Mouse (Mus musculus) kidney, adult 9 months (tissue): ENCODE measurements around the gene Bcat2.

Experiments used
- DNase-seq: peaks from one replicate; pipeline ENCODE4 v3.0.0; 2022

The Bcat2 gene

GRCm38 (mm10) chr7:45587631-45588592, 18.0 kb downstream of the Bcat2 start:
- no peak for DNase-seq

GRCm38 (mm10) chr7:45589173-45589572, 19.2 kb downstream of the Bcat2 start:
- peak; percentile 98 for DNase-seq

- no peak for DNase-seq
These were observed 19.9 kb downstream of the Bcat2 start for GRCm38 (mm10) chr7:45589898-45590297.

- DNase-seq: peak; percentile 38
These were observed 20.9 kb downstream of the Bcat2 start for GRCm38 (mm10) chr7:45590874-45591273.

GRCm38 (mm10) chr7:45591880-45592279, 21.9 kb downstream of the Bcat2 start:
- no peak for DNase-seq

GRCm38 (mm10) chr7:45593118-45593815, 23.3 kb downstream of the Bcat2 start:
- peak; percentile 81 for DNase-seq

- DNase-seq: no peak
These were observed 25.2 kb downstream of the Bcat2 start for GRCm38 (mm10) chr7:45595176-45595575.

GRCm38 (mm10) chr7:45596107-45596506, 26.2 kb downstream of the Bcat2 start:
- DNase-seq: no peak

GRCm38 (mm10) chr7:45597013-45597412, 27.1 kb downstream of the Bcat2 start:
- no peak for DNase-seq

GRCm38 (mm10) chr7:45597527-45597926, 27.6 kb downstream of the Bcat2 start:
- DNase-seq: peak; percentile 85

GRCm38 (mm10) chr7:45598960-45599879, 29.3 kb downstream of the Bcat2 start:
- DNase-seq: no peak

GRCm38 (mm10) chr7:45605704-45606289, 35.8 kb downstream of the Bcat2 start:
- no peak for DNase-seq

GRCm38 (mm10) chr7:45609511-45609910, 39.6 kb downstream of the Bcat2 start:
- DNase-seq: no peak

- no peak for DNase-seq
These were observed 46.3 kb downstream of the Bcat2 start for GRCm38 (mm10) chr7:45616277-45616676.

- DNase-seq: no peak
These were observed 47.2 kb downstream of the Bcat2 start, which contains the start of gene Fut1 for GRCm38 (mm10) chr7:45617042-45617695. Gene Fut1, plus strand, starts transcription at chr7:45617289.

GRCm38 (mm10) chr7:45618316-45618715, 48.4 kb downstream of the Bcat2 start:
- DNase-seq: no peak

GRCm38 (mm10) chr7:45619592-45619991, 49.6 kb downstream of the Bcat2 start:
- no peak for DNase-seq

GRCm38 (mm10) chr7:45621443-45621842, 51.5 kb downstream of the Bcat2 start, which contains the start of gene Izumo1:
Gene Izumo1, plus strand, starts transcription at chr7:45621811.
- DNase-seq: no peak

GRCm38 (mm10) chr7:45623507-45623906, 53.6 kb downstream of the Bcat2 start:
- no peak for DNase-seq

- DNase-seq: no peak
These were observed 54.8 kb downstream of the Bcat2 start for GRCm38 (mm10) chr7:45624718-45625117.

GRCm38 (mm10) chr7:45625481-45625880, 55.5 kb downstream of the Bcat2 start:
- no peak for DNase-seq
